Mouse (Mus musculus): ENCODE results near the gene Sh3glb1. TPM values are rescaled to one million over a fixed set of nuclear protein-coding genes. Genes with fewer than 3 reads are reported as not detected.

The Sh3glb1 gene
- total and polyA plus RNA-seq, 3 experiments, result 52.0 to 189 (median 112) TPM

- Histone ChIP-seq H3K4me3 (replicated peaks in 1 of 3; ENCODE audit: low read depth in 2 of 3, low read length in 2 of 3, poor library complexity in 1 of 3) (no peak overlapping the region), H3K4me2 (ENCODE audit: insufficient read depth, low read depth, poor library complexity, severe bottlenecking) (no peak overlapping the region), H3K9me3 (replicated peaks; ENCODE audit: low read length) (peaks cover 4% of the 10 kb centered on the region), H3K79me2 (replicated peaks; ENCODE audit: control insufficient read depth, extremely low read depth, insufficient read depth, poor library complexity, severe bottlenecking) (no peaks in the 10 kb centered on the region), H3K27ac (ENCODE audit: insufficient read depth, low read depth) (no peak overlapping the region), H3K9ac (ENCODE audit: insufficient read depth, low read depth) (no peak overlapping the region), H3K4me1 (ENCODE audit: control insufficient read depth in 1 of 2, insufficient read depth in 2 of 2) (peaks cover 0 to 3% of the 10 kb centered on the region in 2 experiments; a peak in 1 of 4 replicates), H3K27me3 (replicated peaks) (peaks cover 1% of the 10 kb centered on the region), H3K36me3 (replicated peaks in 1 of 2; ENCODE audit: control insufficient read depth in 1 of 2, insufficient read depth in 1 of 2, low read length in 1 of 2) (no peaks in the 10 kb centered on the region)
- no peak for DNase-seq (ENCODE audit: extremely low read depth)
- dilution Hi-C loops (cut with MboI; ENCODE audit: extremely low pct_ligation_motif_present, extremely low pct_unique_long_range_greater_than_20kb, low sequenced_read_pairs) (no loop called here), in situ Hi-C loops (cut with MboI; ENCODE audit: low pct_ligation_motif_present, low pct_unique_long_range_greater_than_20kb, low sequenced_read_pairs) (no loop called here)
- peak in 1 of 2 experiments; percentile 28; a peak in 2 of 4 replicates for TF ChIP-seq CTCF (conservative IDR thresholded peaks at IDR 0.05 in 1 of 2, IDR thresholded peaks at IDR 0.05 in 1 of 2; ENCODE audit: low read depth in 2 of 2, low read length in 2 of 2)
- no peak for TF ChIP-seq NRF1 (IDR thresholded peaks at IDR 0.05; ENCODE audit: low read depth, low read length)
- peak; percentile 31 for TF ChIP-seq RAD21 (IDR thresholded peaks at IDR 0.05; ENCODE audit: low read depth, low read length)
- no peak for TF ChIP-seq PAX5 (IDR thresholded peaks at IDR 0.05; ENCODE audit: low read length)
- TF ChIP-seq JUND (conservative IDR thresholded peaks at IDR 0.05; ENCODE audit: low read depth, low read length), result no peak
These were observed 80.1 kb downstream of the Sh3glb1 start for GRCm38 (mm10) chr3:144640033-144640432.

- no peak for DNase-seq (ENCODE audit: extremely low read depth)
- peaks cover 0 to 3% of the 10 kb centered on the region in 2 experiments; a peak in 1 of 4 replicates for H3K4me1 ChIP-seq (ENCODE audit: control insufficient read depth in 1 of 2, insufficient read depth in 2 of 2)
- no peak overlapping the region for H3K4me2 ChIP-seq (ENCODE audit: insufficient read depth, low read depth, poor library complexity, severe bottlenecking)
- no peak overlapping the region for H3K4me3 ChIP-seq (replicated peaks in 1 of 3; ENCODE audit: low read depth in 2 of 3, low read length in 2 of 3, poor library complexity in 1 of 3)
- no peaks in the 10 kb centered on the region for H3K36me3 ChIP-seq (replicated peaks in 1 of 2; ENCODE audit: control insufficient read depth in 1 of 2, insufficient read depth in 1 of 2, low read length in 1 of 2)
- TF ChIP-seq KAT2A (IDR thresholded peaks at IDR 0.05; ENCODE audit: insufficient replicate concordance, low read length), result no peak
- no peak for TF ChIP-seq EP300 (IDR thresholded peaks at IDR 0.05; ENCODE audit: low read length)
- no peak for TF ChIP-seq NRF1 (IDR thresholded peaks at IDR 0.05; ENCODE audit: low read depth, low read length)
- no peak for TF ChIP-seq ETS1 (conservative IDR thresholded peaks at IDR 0.05; ENCODE audit: low read depth, low read length)
- no peak for TF ChIP-seq JUN (IDR thresholded peaks at IDR 0.05; ENCODE audit: insufficient read depth, low read depth, low read length)
- TF ChIP-seq USF2 (conservative IDR thresholded peaks at IDR 0.05; ENCODE audit: low read depth, low read length), result no peak
- no peak for TF ChIP-seq MAFK (IDR thresholded peaks at IDR 0.05; ENCODE audit: insufficient replicate concordance, low read length)
- no peak for TF ChIP-seq ZC3H11A (IDR thresholded peaks at IDR 0.05; ENCODE audit: low read depth, low read length)
- no peak for TF ChIP-seq MEF2A (IDR thresholded peaks at IDR 0.05; ENCODE audit: borderline replicate concordance, low read depth, low read length)
- TF ChIP-seq HCFC1 (IDR thresholded peaks at IDR 0.05; ENCODE audit: low read depth, low read length), result no peak
- TF ChIP-seq MAX (IDR thresholded peaks at IDR 0.05; ENCODE audit: low read length), result no peak
- no peak for TF ChIP-seq ZMIZ1 (IDR thresholded peaks at IDR 0.05; ENCODE audit: low read depth, low read length)
- no peak for TF ChIP-seq GABPA (IDR thresholded peaks at IDR 0.05; ENCODE audit: insufficient replicate concordance, low read depth, low read length)
- TF ChIP-seq SMC3 (IDR thresholded peaks at IDR 0.05; ENCODE audit: low read depth, low read length), result no peak
- no peak for TF ChIP-seq ZNF384 (IDR thresholded peaks at IDR 0.05; ENCODE audit: low read depth, low read length)
- no peak overlapping the region for H3K27ac ChIP-seq (ENCODE audit: insufficient read depth, low read depth)
- in situ Hi-C loops (cut with MboI; ENCODE audit: low pct_ligation_motif_present, low pct_unique_long_range_greater_than_20kb, low sequenced_read_pairs) (no loop called here), dilution Hi-C loops (cut with MboI; ENCODE audit: extremely low pct_ligation_motif_present, extremely low pct_unique_long_range_greater_than_20kb, low sequenced_read_pairs) (no loop called here)
- peaks cover 4% of the 10 kb centered on the region for H3K9me3 ChIP-seq (replicated peaks; ENCODE audit: low read length)
- no peak overlapping the region for H3K9ac ChIP-seq (ENCODE audit: insufficient read depth, low read depth)
- H3K79me2 ChIP-seq (replicated peaks; ENCODE audit: control insufficient read depth, extremely low read depth, insufficient read depth, poor library complexity, severe bottlenecking), result no peaks in the 10 kb centered on the region
- peaks cover 1% of the 10 kb centered on the region for H3K27me3 ChIP-seq (replicated peaks)
These were observed 80.7 kb downstream of the Sh3glb1 start for GRCm38 (mm10) chr3:144639387-144639786.

Measured in CH12.LX (cell line).